Mouse (Mus musculus): ENCODE measurements around the gene Myh14. TPM values are rescaled to one million over a fixed set of nuclear protein-coding genes. Genes with fewer than 3 reads are reported as not detected.

Gene Myh14
- polyA plus RNA-seq, 1 experiment from 2014 or later: 2.0 TPM

DNA sequence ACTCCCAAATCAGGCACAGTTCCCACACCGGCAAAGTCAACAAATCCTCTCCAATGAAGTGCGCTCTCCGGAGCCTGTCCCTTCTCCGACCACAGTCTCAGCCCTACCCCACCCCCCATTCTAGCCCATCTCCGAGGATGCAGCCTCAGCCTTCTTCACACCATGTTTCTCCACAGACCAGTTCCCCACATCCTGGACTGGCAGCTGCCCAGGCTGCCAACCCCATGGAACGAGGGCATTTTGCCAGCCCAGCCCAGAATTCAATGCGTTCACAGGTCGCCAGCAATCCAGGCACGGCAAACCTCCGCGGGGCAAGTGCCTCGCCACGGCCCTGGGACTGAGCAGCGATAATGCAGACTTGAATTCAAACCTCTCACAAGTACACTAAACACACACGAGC, 24.7 kb downstream of the Myh14 start:
- Histone ChIP-seq H3K4me3 (ENCODE audit: low read length) (no peak overlapping the region), H3K9ac (replicated peaks; ENCODE audit: low read length) (no peak overlapping the region), H3K4me1 (ENCODE audit: insufficient read depth, low read length) (peaks cover 4% of the 10 kb centered on the region; the same call in 1 of the 2 replicates), H3K36me3 (ENCODE audit: insufficient read depth, low read length) (no peaks in the 10 kb centered on the region), H3K27me3 (ENCODE audit: insufficient read depth, low read length) (peaks cover 40% of the 10 kb centered on the region), H3K4me2 (replicated peaks; ENCODE audit: low read depth, low read length) (no peak overlapping the region), H3K27ac (ENCODE audit: low read length) (no peak overlapping the region), H3K9me3 (ENCODE audit: low read length) (no peaks in the 10 kb centered on the region)
- ATAC-seq (ENCODE audit: low FRiP score, low TSS enrichment): no peak
- 20% methylated on average over 15 of the region's 15 CpGs for WGBS

DNA sequence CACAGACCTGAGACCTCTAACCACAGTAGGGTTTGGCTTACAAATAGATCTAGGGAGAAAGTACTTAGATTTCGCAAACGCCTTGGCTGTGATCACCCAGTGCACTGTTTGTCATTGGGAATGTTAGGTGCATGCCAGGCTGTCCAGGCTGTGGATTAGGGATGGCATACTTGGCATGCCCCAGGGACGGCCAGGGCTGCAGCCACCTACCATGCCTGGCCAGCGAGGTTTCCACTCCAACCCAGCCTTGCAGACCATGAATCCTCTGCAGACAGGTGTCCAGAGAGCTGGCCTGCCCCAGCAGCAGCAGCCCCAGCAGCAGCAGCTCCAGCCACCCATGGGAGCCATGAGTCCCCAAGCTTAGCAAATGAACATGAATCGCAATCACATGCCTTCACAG, 25.4 kb downstream of the Myh14 start:
- Histone ChIP-seq H3K9ac (replicated peaks; ENCODE audit: low read length) (no peak overlapping the region), H3K4me1 (ENCODE audit: insufficient read depth, low read length) (peaks cover 4% of the 10 kb centered on the region; the same call in 1 of the 2 replicates), H3K36me3 (ENCODE audit: insufficient read depth, low read length) (no peaks in the 10 kb centered on the region), H3K9me3 (ENCODE audit: low read length) (no peaks in the 10 kb centered on the region), H3K27me3 (ENCODE audit: insufficient read depth, low read length) (peaks cover 47% of the 10 kb centered on the region), H3K4me3 (ENCODE audit: low read length) (no peak overlapping the region), H3K4me2 (replicated peaks; ENCODE audit: low read depth, low read length) (no peak overlapping the region), H3K27ac (ENCODE audit: low read length) (no peak overlapping the region)
- ATAC-seq (ENCODE audit: low FRiP score, low TSS enrichment): no peak
- WGBS: 75% methylated on average over 5 of the region's 5 CpGs

DNA sequence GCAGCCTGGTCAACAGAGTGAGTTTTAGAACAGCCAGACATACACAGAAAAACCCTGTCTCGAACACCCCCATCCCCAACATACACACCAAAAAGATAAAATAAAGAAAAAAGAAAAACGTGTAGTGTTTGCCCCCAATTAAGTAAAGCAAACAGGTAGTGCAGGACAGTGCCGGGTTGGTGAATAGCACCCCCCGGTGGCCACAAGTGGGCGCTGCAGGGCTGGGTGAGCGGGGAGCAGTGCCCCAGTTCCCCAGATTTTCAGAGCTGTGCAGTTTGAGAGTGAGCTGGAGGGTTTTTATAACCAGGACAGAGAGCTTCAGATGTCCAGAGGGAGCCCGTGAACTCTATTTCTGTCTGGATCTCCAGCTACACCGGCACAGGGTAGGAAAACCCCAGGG, 28.8 kb downstream of the Myh14 start:
- Histone ChIP-seq H3K4me3 (ENCODE audit: low read length) (no peak overlapping the region), H3K27ac (ENCODE audit: low read length) (no peak overlapping the region), H3K27me3 (ENCODE audit: insufficient read depth, low read length) (peaks cover 59% of the 10 kb centered on the region), H3K9ac (replicated peaks; ENCODE audit: low read length) (no peak overlapping the region), H3K9me3 (ENCODE audit: low read length) (no peaks in the 10 kb centered on the region), H3K4me2 (replicated peaks; ENCODE audit: low read depth, low read length) (no peak overlapping the region), H3K4me1 (ENCODE audit: insufficient read depth, low read length) (peaks cover 4% of the 10 kb centered on the region; the same call in 1 of the 2 replicates), H3K36me3 (ENCODE audit: insufficient read depth, low read length) (no peaks in the 10 kb centered on the region)
- 30% methylated on average over 8 of the region's 8 CpGs for WGBS
- ATAC-seq (ENCODE audit: low FRiP score, low TSS enrichment): no peak

DNA sequence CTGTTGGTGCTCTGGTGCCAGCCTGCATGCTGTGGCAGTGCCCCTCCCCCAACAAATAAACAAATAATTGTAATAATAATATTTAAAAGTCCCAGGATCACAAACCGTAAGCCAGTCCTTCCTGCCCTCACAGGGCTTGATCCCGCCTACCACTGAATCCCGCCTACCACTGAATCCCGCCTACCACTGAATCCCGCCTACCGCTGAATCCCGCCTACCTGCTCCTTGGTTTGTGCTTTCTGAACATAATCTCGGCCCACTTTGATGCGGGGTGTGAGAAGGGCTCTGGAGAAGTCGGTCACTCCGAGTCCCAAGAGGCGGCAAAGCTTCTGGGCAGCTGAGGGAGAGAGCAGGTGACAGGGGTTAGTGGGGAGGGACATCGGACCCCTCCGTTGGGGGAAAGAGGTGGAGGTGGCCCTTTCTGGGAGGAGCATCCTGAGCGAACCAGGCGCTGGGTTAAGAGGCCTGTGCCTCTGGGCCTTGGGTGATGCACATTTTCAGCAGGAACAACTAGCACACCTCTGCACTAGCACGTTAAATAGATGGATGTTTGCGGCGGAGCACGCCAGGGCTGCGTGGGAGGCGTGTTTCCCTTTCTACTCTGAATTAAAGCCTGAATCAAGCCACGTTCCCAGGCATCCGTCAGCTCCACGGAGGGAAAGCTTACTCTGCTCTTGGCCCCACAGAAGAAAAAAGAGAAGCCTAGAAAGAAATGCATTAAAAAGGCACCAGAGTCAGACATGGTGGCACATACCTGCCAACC, 29.6 kb downstream of the Myh14 start:
- Histone ChIP-seq H3K36me3 (ENCODE audit: insufficient read depth, low read length) (no peaks in the 10 kb centered on the region), H3K27me3 (ENCODE audit: insufficient read depth, low read length) (peaks cover 58% of the 10 kb centered on the region), H3K9me3 (ENCODE audit: low read length) (no peaks in the 10 kb centered on the region), H3K4me1 (ENCODE audit: insufficient read depth, low read length) (peaks cover 4% of the 10 kb centered on the region; the same call in 1 of the 2 replicates), H3K4me3 (ENCODE audit: low read length) (peak overlapping the region; percentile 18), H3K9ac (replicated peaks; ENCODE audit: low read length) (no peak overlapping the region), H3K4me2 (replicated peaks; ENCODE audit: low read depth, low read length) (peak overlapping the region; percentile 20), H3K27ac (ENCODE audit: low read length) (no peak overlapping the region)
- ATAC-seq (ENCODE audit: low FRiP score, low TSS enrichment): no peak
- WGBS: 6% methylated on average over 25 of the region's 25 CpGs

DNA sequence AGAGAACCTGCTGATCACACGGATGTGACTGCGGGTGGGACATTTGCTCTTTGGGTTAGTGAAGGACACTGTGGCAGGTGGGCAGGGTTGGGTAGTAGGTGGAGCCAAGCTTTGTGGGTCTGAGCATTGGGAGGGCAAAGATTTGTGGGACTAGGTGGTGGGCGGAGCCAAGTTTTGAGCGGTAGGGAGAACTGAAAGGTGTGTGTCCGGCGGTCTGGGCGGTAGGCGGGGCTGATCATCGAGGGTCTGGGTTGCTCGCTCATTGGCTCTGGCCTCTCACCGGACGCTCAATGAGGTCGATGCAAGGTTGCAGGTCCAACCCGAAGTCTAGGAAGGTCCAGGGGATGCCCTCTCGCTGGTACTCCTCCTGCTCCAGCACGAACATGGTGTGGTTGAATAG, 32.0 kb downstream of the Myh14 start:
- ATAC-seq (ENCODE audit: low FRiP score, low TSS enrichment): 0 out of 2 replicates have a peak, but pooled peaks have one; percentile 30
- H3K36me3 ChIP-seq (ENCODE audit: insufficient read depth, low read length): no peaks in the 10 kb centered on the region
- H3K9me3 ChIP-seq (ENCODE audit: low read length): no peaks in the 10 kb centered on the region
- peak overlapping the region; percentile 36 for H3K4me2 ChIP-seq (replicated peaks; ENCODE audit: low read depth, low read length)
- H3K4me3 ChIP-seq (ENCODE audit: low read length): 0 out of 2 replicates have a peak overlapping the region, but pooled peaks have one; percentile 9
- no peak overlapping the region for H3K27ac ChIP-seq (ENCODE audit: low read length)
- no peak overlapping the region for H3K9ac ChIP-seq (replicated peaks; ENCODE audit: low read length)
- 3% methylated on average over 16 of the region's 16 CpGs for WGBS
- peaks cover 4% of the 10 kb centered on the region; the same call in 1 of the 2 replicates for H3K4me1 ChIP-seq (ENCODE audit: insufficient read depth, low read length)
- peaks cover 36% of the 10 kb centered on the region for H3K27me3 ChIP-seq (ENCODE audit: insufficient read depth, low read length)

DNA sequence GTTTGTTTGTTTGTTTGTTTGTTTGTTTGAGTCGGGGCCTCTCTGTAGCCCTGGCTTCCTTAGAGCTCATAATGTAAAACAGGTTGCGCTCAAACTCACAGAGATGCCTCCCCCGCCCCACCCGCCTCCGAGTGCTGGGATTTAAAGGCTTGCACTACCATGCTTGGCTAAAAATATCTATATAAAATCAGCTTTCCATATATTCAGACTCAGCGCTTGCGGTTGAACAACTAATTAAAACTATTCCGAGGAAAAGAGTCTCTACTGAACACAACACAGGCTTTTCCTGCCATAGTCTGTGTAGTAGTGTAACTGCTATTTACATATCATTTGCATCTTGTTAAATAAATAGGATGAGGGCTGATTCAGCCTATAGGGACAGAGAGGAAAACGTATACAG, 34.0 kb downstream of the Myh14 start:
- Histone ChIP-seq H3K9me3 (ENCODE audit: low read length) (no peaks in the 10 kb centered on the region), H3K27ac (ENCODE audit: low read length) (no peak overlapping the region), H3K4me1 (ENCODE audit: insufficient read depth, low read length) (peaks cover 4% of the 10 kb centered on the region; the same call in 1 of the 2 replicates), H3K4me3 (ENCODE audit: low read length) (no peak overlapping the region), H3K4me2 (replicated peaks; ENCODE audit: low read depth, low read length) (no peak overlapping the region), H3K9ac (replicated peaks; ENCODE audit: low read length) (no peak overlapping the region), H3K27me3 (ENCODE audit: insufficient read depth, low read length) (peaks cover 32% of the 10 kb centered on the region), H3K36me3 (ENCODE audit: insufficient read depth, low read length) (no peaks in the 10 kb centered on the region)
- no peak for ATAC-seq (ENCODE audit: low FRiP score, low TSS enrichment)
- whole genome bisulfite sequencing: 86% methylated on average over 9 of the region's 9 CpGs

DNA sequence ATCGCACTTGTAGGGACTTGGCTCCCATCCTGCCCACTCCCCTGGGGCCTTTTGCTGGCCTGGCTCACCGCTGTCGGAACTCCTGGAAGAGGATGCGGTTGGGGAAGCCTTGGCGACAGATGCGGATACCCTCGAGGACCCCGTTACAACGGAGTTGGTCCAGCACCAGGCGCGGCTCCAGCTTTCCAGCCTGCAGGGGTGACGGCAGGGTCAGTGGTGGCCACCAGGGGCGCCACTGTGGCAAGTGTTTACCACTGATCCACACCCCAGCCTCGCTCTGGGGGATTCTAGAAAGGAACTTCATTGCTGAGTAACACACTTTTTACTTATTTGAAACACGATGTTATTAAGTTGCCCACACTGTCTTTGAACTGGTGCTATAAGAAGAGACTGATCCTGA, 37.2 kb downstream of the Myh14 start:
- Histone ChIP-seq H3K4me3 (ENCODE audit: low read length) (no peak overlapping the region), H3K27me3 (ENCODE audit: insufficient read depth, low read length) (peaks cover under 1% of the 10 kb centered on the region), H3K4me1 (ENCODE audit: insufficient read depth, low read length) (no peaks in the 10 kb centered on the region), H3K4me2 (replicated peaks; ENCODE audit: low read depth, low read length) (no peak overlapping the region), H3K9ac (replicated peaks; ENCODE audit: low read length) (no peak overlapping the region), H3K27ac (ENCODE audit: low read length) (no peak overlapping the region), H3K36me3 (ENCODE audit: insufficient read depth, low read length) (no peaks in the 10 kb centered on the region), H3K9me3 (ENCODE audit: low read length) (no peaks in the 10 kb centered on the region)
- no peak for ATAC-seq (ENCODE audit: low FRiP score, low TSS enrichment)
- 24% methylated on average over 15 of the region's 15 CpGs for WGBS

DNA sequence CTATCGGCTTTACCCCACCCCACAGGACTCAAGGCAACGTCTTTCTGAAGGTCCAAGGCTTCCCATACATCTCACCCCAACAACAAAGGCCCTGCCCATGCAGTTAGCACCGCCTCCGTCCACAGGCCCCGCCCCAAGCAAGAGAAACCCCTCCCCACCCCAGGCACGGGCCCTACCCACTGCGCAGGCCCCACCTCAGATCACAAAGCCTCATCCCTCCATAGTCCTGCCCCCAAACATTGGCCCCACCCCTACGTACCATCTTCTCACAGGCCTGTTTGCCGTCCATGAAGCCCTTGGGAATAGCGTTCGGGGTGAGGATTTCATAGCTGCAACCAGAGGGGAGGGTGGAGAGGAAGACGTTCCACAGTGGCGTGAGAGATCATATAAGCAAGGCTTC, 38.0 kb downstream of the Myh14 start:
- no peaks in the 10 kb centered on the region for H3K9me3 ChIP-seq (ENCODE audit: low read length)
- H3K4me1 ChIP-seq (ENCODE audit: insufficient read depth, low read length): no peaks in the 10 kb centered on the region
- H3K27ac ChIP-seq (ENCODE audit: low read length): no peak overlapping the region
- WGBS: 26% methylated on average over 13 of the region's 13 CpGs
- H3K4me2 ChIP-seq (replicated peaks; ENCODE audit: low read depth, low read length): no peak overlapping the region
- no peak overlapping the region for H3K9ac ChIP-seq (replicated peaks; ENCODE audit: low read length)
- no peak for ATAC-seq (ENCODE audit: low FRiP score, low TSS enrichment)
- no peaks in the 10 kb centered on the region for H3K36me3 ChIP-seq (ENCODE audit: insufficient read depth, low read length)
- H3K4me3 ChIP-seq (ENCODE audit: low read length): no peak overlapping the region
- H3K27me3 ChIP-seq (ENCODE audit: insufficient read depth, low read length): no peaks in the 10 kb centered on the region

DNA sequence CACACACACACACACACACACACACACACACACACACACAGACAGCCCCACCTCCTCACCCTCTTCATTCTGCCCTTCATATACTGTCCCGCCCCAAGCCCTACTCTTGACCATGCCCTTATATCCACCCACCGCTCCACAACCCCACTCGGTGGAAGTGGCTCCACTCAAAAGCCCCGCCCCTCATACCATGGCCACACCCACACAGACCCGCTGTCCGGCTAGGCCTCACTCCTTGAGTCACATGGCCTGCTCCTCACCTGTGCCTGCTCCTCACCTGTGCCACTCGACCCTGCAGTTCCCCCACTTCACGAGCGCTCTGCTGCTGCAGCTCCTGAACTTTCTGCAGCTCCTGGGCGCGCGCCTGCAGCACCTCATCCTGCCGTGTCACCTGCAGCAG, 40.2 kb downstream of the Myh14 start:
- no peak overlapping the region for H3K9ac ChIP-seq (replicated peaks; ENCODE audit: low read length)
- no peak for ATAC-seq (ENCODE audit: low FRiP score, low TSS enrichment)
- 77% methylated on average over 13 of the region's 13 CpGs for WGBS

DNA sequence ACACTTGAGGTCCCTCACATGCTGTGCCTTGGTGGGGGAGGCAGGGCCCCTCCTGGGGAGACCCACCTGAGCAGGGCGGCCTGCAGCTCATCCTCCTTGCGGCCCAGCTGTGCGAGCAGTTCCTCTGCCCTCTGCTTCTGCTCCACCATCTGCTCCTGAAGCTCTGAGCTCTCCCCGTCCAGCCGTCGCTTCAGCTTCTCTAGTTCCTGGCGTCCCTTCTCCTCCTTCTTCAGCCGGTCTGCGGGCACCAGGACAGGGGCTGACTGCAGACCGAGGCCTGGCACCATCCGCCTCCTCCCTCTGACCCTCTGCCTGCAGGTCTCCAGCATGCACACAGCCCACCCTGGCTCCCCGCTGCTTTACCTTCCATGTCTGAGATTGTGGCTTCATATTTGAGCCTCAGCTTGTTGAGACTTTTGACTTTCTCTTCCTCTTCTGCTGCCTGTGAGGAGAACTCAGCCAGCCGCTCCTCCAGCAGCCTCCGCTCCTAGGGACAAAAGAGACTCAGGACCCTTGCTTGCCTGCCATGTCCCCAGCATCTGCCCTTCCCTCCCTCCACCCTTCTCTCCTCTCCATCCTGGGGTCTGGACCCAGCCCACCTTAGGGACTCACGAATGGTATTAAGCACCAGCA, 42.1 kb downstream of the Myh14 start:
- Histone ChIP-seq H3K4me1 (ENCODE audit: insufficient read depth, low read length) (no peaks in the 10 kb centered on the region), H3K9me3 (ENCODE audit: low read length) (no peaks in the 10 kb centered on the region), H3K36me3 (ENCODE audit: insufficient read depth, low read length) (no peaks in the 10 kb centered on the region), H3K9ac (replicated peaks; ENCODE audit: low read length) (no peak overlapping the region), H3K27ac (ENCODE audit: low read length) (no peak overlapping the region), H3K4me3 (ENCODE audit: low read length) (no peak overlapping the region), H3K4me2 (replicated peaks; ENCODE audit: low read depth, low read length) (no peak overlapping the region), H3K27me3 (ENCODE audit: insufficient read depth, low read length) (no peaks in the 10 kb centered on the region)
- WGBS: 87% methylated on average over 12 of the region's 15 CpGs
- ATAC-seq (ENCODE audit: low FRiP score, low TSS enrichment): no peak

More for the DNA sequence above, 40.2 kb downstream of the Myh14 start:
- no peaks in the 10 kb centered on the region for H3K4me1 ChIP-seq (ENCODE audit: insufficient read depth, low read length)
- no peak overlapping the region for H3K4me2 ChIP-seq (replicated peaks; ENCODE audit: low read depth, low read length)
- H3K36me3 ChIP-seq (ENCODE audit: insufficient read depth, low read length): no peaks in the 10 kb centered on the region
- H3K27ac ChIP-seq (ENCODE audit: low read length): no peak overlapping the region
- no peaks in the 10 kb centered on the region for H3K27me3 ChIP-seq (ENCODE audit: insufficient read depth, low read length)
- no peaks in the 10 kb centered on the region for H3K9me3 ChIP-seq (ENCODE audit: low read length)
- no peak overlapping the region for H3K4me3 ChIP-seq (ENCODE audit: low read length)

Measured in kidney, embryonic 16.5 days (tissue).